Mouse (Mus musculus) frontal cortex, postnatal 14 days (tissue): ENCODE measurements around the gene Cbl.
A peak's percentile ranks its signal among the peaks of the same experiment; 100 is the strongest.

Source experiments
- DNase-seq, 2 experiments: peaks; one replicate each; pipeline ENCODE4 v3.0.0; 2022; ENCODE audit warnings: low spot score in 2 of 2

Cbl gene

GRCm38 (mm10) chr9:44181537-44181936 is 52.3 kb downstream of the Cbl start:
- DNase-seq: no peak

DNA sequence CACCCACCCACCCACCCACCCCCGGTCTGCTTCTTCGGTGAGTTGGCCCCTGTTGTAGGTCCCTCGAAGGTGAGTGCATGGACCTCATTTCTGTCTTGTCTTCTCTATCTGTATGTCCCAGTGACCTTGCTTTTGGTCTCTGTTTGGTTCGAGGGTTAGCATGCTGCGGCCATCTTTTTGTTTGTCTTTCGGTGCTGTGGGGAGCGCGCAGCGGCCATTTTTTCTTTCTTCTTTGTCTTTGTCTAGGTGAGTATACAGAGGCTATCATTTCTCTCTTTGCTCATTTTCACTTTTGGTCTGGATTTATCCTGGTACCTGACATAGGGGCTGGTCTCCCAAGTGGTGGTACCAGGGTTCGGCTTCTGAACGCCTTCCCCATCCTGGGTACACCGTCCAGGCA is 55.0 kb downstream of the Cbl start:
- DNase-seq: no peak

DNA sequence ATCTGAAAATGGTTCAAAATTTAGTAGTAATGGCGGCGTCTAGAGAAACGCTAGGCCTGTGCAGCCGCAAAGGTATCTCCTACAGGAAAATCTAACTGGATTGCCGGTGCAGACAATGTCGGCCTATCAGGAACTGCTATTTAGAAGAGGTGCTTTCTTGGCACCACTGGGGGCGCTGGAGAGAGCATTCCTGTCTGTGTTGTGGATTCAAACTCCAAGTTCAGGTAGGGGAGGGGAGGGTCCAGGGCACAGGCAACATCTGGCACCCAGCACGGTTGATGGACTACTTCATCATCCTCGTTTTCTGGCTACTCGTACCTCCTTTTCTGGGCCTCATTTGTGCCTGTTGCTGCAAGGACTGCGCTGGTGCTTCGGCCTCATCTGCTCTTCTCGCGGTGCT is 55.5 kb downstream of the Cbl start:
- DNase-seq: no peak

DNA sequence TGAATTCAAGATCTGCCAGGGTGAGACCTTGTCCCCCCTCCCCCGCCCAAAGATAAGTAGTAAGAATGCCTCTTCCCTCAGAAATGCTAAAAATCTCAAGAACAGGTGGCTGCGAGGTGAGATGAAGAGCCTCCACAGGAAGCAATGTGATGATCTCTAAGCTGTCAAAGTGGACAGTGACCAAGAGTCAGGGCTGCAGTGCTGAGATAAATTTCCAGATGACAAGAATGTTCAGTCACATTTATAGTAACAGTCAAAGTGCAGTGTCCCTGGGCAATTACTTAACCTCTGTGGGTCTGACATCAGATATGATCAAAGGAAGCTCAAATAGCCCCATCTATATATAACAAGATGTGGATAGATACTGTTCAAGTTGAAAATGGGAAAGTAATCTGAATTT is 56.4 kb downstream of the Cbl start:
- no peak for DNase-seq

GRCm38 (mm10) chr9:44175957-44176356 is 57.9 kb downstream of the Cbl start:
- no peak for DNase-seq

DNA sequence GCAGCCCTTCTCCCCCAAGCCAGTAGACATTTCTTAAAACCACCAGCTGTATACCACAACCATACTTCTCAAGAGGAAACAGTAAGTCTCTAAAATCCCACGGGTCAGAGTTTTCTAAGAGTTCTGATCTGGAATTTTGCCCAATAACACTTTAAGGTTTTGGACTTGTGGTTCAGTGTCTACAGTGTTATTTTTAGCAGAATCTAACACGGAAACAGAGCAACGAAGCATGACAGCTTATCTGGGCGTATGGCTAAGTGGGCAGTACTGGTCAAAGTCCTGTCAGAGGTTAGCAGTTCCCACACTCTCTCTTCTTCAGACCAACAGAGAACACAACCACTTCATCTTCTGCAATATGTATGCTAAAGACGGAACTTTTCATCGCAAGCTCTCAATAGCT is 58.3 kb downstream of the Cbl start:
- DNase-seq: no peak

- no peak for DNase-seq
Measured at GRCm38 (mm10) chr9:44170691-44171151, 63.1 kb downstream of the Cbl start.

DNA sequence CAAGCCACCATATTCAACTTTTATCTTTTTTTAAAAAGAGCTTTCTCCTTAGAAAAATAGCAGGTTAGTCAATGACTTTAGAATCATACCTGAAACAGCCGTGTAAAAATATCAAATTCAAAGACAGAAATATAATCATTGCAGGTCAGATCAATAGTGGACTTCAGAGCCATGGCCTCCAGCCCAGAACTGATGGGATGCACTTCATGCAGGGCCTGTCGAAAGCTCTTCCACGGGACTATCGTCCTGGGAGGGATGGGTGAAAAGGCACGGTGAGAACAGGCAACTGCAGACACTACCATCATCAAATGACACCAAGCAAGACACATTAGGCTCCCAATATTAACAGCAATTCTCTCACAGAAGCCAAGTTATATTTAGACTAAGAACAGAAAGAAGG is 64.9 kb downstream of the Cbl start:
- no peak for DNase-seq

DNA sequence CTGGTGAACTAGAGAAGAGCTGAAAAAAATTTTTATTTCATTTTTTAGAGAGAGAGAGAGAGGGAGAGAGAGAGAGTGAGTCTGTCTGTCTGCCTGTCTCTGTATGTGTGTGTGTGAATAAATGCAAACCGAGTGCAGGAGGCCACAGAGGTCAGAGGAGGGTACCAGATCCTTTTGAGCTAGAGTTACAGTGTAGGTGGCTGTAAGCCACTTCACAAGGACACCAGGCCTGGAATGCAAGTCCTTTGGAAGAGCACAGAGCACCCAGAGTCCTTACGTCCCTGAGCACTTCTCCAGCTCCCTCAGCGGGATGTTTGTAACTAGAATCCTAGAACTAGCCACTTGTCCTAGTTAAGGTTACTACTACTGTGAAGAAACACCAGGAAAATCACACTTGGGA is 74.0 kb downstream of the Cbl start:
- DNase-seq: no peak

GRCm38 (mm10) chr9:44147290-44147689 is 86.6 kb downstream of the Cbl start:
- DNase-seq: no peak

DNA sequence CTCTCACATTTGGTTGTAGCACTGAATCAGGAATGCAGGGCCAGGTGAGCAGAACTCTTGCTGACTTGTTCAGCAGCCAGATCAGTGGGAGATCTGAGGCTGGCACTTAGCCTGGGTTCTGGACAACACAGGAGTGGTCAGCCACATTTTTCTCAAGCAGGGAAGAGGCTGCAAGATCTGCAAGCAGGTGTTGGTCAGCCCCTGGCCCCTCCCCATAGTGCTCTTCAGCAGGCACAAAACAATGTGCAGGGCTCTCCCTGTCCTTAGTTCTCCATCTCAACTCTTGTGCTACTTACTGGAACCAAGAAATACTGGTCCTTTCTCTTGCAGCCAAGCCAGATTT is 89.2 kb downstream of the Cbl start:
- no peak for DNase-seq

GRCm38 (mm10) chr9:44144023-44144717 is 89.7 kb downstream of the Cbl start:
- DNase-seq: no peak

DNA sequence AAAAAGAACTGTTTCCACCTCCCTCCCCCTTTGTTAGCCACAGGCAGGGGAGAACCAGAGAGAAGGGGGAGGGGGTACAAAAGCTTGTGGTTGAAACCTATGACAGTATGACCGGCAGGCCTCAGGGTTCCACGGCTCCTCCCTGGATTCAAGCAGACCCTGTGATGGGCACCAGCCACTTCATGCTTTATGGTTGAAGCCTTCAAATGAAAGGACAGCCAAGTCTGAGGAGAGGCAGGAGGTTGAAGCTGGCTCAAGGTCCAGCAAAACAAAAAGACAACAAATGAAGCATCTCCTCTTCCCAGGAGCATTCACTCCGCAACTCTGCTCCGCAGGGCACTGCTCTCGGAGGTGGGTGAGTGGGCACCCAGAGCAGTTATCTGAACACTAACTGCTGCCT is 90.4 kb downstream of the Cbl start:
- DNase-seq: no peak

DNA sequence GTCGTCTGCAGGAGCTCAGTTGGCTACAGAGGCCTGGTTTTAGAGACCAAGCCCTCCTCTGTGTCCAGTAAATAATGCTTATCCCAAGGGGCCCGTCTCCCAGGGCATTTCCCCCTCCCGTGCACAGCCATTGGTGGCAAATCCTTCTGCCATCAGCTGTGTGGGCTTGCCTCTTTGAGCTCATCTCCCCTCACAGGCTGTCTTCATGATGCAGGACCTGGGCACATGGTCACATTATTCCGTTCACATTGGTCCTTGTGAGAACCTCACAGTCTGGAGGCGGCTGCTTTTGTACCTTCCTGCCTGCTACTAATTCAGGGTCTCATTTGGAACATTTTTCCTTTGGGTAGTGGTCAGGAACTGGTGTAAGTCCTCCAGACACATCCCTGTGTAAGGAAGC is 91.9 kb downstream of the Cbl start:
- no peak for DNase-seq

DNA sequence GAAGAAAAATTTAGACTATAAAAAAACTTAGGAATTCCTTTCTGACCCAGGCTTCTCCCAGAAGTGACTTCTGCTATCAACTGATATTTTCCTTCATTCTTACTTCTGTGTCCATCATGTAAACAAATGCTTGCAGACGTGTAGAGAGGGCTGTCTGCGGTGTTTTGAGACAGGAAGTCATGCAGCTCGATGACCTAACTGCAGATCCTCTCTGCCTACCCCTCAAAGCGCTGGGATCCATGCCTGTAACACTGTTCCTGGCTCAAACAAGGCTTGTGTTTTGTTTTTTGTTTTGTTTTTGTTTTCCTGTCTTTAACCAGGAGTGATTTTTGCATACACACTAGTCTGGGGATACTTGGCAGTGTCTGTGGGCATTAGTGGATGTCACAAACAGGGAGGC is 96.0 kb downstream of the Cbl start:
- no peak for DNase-seq

DNA sequence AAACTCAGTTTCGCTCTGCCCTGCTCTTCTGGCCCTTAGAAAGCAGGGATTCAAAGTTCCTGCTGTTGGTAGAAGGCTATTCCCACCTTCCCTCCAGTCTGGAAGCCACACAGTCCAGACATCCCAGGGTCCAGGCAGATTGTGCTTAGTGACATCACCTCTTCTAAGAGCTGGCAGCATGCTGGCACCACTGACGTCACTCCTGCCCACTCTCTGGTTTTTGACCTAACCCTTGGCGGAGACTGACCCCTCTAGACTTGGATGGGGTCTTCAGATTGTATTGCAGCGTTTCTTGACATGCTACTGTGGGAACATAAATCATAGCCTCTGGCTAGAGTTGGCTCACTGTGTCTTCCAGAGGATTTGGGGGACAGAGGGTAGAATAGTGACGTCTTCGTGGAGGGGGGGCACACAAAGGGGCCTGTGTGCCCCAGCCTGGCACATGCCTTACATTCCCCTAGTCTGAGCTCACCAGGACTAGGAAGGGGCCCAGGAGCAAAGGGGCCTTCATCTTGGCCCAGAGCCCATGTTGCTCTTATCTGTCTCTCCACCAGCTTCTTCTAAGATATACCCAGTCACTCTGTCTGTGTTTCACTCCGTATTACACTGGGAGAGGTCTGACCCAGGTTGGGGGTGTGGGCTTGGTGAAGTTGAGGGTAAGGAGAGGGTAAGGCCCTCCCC is 98.0 kb downstream of the Cbl start:
- no peak for DNase-seq

DNA sequence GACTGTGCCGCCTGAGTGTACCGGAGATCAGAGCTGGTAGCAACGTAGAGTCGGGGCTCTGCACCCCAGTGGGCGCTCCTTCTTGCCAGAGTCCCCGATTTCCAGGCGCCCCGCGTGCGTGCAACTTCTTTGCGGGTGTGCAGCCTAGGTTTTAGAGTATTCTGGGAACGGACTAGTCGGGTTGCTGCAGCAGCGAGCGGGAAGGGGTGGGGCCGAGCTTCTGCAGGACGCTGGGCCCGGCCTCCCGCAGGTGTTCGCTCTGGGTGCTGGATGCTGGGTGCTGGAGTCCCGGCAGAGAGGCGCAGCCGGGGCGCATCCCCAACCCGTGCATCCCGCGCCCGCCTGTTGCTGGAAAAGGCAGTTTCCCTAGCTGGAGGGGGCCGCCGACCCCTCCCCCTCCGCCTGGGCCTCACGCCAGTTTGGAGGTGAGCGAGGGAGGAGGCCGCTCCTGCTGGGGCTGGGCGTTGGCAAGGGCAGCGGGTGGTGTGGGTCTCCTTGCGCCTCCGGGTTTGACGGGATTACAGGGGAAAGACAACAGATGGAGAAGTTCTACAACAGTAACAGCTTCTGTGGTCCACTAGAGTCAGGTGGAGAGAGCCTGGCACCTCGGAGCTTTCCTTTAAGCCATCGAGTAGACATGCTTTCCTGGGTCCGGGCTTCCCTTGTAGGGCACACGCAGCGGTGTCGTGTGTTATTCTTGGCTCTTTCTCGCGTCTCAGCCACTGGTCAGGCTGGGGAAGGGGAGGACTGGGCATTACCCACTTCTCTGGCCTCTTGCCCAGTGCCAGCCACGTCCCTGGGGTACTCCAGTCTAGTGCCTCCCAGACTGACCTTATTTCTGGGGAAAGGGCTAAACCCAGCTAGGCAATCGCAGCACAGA is 98.8 kb downstream of the Cbl start:
- no peak for DNase-seq

DNA sequence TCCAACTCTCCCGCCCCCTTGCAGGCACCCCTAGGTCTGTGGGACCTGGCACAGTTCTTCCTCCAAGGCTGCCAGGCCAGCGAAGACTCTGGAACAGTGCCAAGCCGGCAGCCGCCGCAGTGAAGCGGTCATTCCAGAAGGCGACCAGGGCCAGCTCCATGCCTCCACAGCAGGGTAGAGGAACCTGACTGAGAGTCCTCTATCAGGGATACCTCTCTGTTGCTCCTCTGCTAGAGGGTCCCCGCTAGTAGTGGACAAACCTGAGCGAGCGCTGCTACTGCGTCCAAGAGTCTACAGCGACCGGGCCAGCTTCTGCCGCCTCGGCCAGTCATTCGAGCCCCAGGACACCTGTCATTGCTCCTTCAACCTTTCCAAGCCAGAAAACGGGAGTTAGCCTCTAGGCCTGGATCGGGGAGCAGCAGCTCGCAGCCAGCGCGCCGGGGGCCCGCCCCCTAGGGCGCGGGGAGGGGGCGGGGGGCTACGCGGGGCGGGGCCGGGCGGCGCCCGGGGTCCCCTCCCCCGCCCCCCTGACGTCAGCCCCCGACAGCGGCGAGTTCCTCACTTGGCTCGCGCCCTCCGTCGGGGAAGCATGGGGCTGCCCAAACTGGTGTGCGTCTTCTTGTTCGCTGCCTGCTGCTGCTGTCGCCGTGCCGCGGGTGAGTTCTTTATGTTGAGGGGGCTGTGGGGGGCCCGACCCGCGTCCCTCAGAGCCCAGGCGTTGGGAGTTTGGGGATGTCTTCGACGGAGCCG is 99.6 kb downstream of the Cbl start, which contains the start of gene Mcam:
Gene Mcam (plus strand): TSS at position 369 of the 750 bp plus-strand sequence.
- peak in 1 of 2 experiments; percentile 40 for DNase-seq

- no peak for DNase-seq
Measured at GRCm38 (mm10) chr9:44133287-44133686, 100.6 kb downstream of the Cbl start.

DNA sequence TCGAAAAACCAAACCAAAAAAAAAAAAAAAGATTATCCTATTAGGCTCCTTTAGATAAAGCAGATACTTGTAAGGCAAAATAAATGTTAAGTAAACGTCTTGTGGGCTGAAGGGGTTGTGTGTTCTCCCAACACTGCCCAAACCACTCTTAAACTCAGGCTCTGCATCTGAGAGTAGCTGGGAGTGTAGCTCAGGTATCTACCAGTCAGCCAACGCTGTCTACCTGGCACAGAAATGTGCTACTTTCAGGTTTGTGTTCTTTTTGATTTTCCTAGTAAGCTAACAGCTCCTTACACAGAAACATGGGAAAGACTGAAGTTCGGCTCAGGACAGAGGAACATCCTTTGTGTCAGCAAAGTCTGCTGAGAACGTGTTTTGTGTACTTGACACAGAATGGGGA is 101.6 kb downstream of the Cbl start:
- DNase-seq: no peak

- DNase-seq: no peak
Measured at GRCm38 (mm10) chr9:44131276-44131590, 102.6 kb downstream of the Cbl start.
